Mouse (Mus musculus): Measurements from ENCODE around the gene Tlk2.

DNA sequence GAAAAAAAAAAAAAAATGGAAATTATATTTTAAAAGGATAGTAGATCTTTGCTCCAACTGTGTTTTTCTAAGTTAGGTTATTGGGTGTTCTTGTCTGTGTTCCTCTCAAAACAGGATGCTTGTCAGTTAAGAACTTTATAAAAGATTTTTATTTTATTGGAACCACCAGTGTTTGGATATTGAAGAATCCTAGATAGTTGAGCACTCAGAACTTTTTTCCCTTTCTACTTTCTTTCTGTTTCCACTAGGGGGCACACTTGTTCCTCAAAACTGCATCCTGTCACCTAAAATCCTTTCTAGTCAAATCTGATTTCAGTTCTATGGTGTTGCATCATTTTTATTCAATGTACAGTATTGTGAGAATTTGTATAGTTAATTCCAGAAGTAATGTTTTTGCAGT, 62.4 kb downstream of the Tlk2 start:
- TF ChIP-seq MYOD1 (IDR thresholded peaks at IDR 0.05; ENCODE audit: control insufficient read depth, insufficient read length, low read depth) = no peak
- TF ChIP-seq CTCF (IDR thresholded peaks at IDR 0.05; ENCODE audit: control insufficient read depth, insufficient read depth, insufficient read length) = no peak
- TF ChIP-seq MAX (IDR thresholded peaks at IDR 0.05) = no peak
- no peak for TF ChIP-seq FOSL1 (IDR thresholded peaks at IDR 0.05; ENCODE audit: insufficient read depth, low read length, poor library complexity, severe bottlenecking)
- peak; percentile 47 for TF ChIP-seq CEBPB (IDR thresholded peaks at IDR 0.05; ENCODE audit: low read depth)
- TF ChIP-seq USF1 (IDR thresholded peaks at IDR 0.05; ENCODE audit: low read depth) = no peak
- TF ChIP-seq MYOG (IDR thresholded peaks at IDR 0.05; ENCODE audit: control insufficient read depth, extremely low read depth, insufficient read length) = no peak
